Mouse (Mus musculus) liver, embryonic 16.5 days (tissue): ENCODE measurements around the gene Frmd8. TPM values are rescaled to one million over a fixed set of nuclear protein-coding genes. Genes with fewer than 3 reads are reported as not detected.
A peak's percentile ranks its signal among the peaks of the same experiment; 100 is the strongest.

Source experiments
- ATAC-seq: fragments of 200-750 bp; cut with Nextera tagmentation; 2 replicates; pipeline ENCODE4 v1.8.0; 2017; ENCODE audit warnings: low read depth, mild to moderate bottlenecking, moderate number of reproducible peaks, moderate library complexity
- H3K27ac ChIP-seq: fragments of 300-500 bp; sonication (generic); 2 replicates; pipeline ENCODE4 v1.5.1; 2014; ENCODE audit warnings: mild to moderate bottlenecking, low read length
- H3K27me3 ChIP-seq: fragments of 300-500 bp; sonication (generic); 2 replicates; pipeline ENCODE4 v1.6.1; 2014; ENCODE audit warnings: low read depth, low read length, mixed read lengths; ENCODE audit not compliant: control insufficient read depth, insufficient read depth
- H3K36me3 ChIP-seq: fragments of 300-500 bp; sonication (generic); 2 replicates; pipeline ENCODE4 v1.6.1; 2014; ENCODE audit warnings: mild to moderate bottlenecking; ENCODE audit not compliant: control insufficient read depth, insufficient read depth
- H3K4me1 ChIP-seq: fragments of 300-500 bp; sonication (generic); 2 replicates; pipeline ENCODE4 v1.6.1; 2014; ENCODE audit warnings: low read depth, low read length, mixed read lengths; ENCODE audit not compliant: control insufficient read depth
- H3K4me2 ChIP-seq: fragments of 300-500 bp; sonication (generic); 2 replicates; pipeline ENCODE4 v1.6.1; 2014; ENCODE audit warnings: low read depth, low read length, mixed read lengths
- H3K4me3 ChIP-seq: fragments of 300-500 bp; sonication (generic); 2 replicates; pipeline ENCODE4 v1.5.1; 2014; ENCODE audit warnings: low read depth, mild to moderate bottlenecking, low read length
- H3K9ac ChIP-seq: fragments of 300-500 bp; sonication (generic); 2 replicates; pipeline ENCODE4 v1.6.1; 2014; ENCODE audit warnings: low read depth, low read length
- H3K9me3 ChIP-seq: fragments of 300-500 bp; sonication (generic); replicated peaks from 2 replicates; pipeline ENCODE4 v1.6.1; 2016; ENCODE audit warnings: low read length; ENCODE audit not compliant: control insufficient read depth
- WGBS: fragments of 180-500 bp; shearing (Covaris S2); extraction: QIAGEN DNeasy Blood & Tissue Kit; methylation state at CpG from one replicate; pipeline ENCODE4 v1.1.7; 2014; ENCODE audit not compliant: insufficient replicate concordance; 5-methylcytosine and 5-hydroxymethylcytosine counted together
- polyA plus RNA-seq: library from polyadenylated mRNA; unstranded; fragments of >200 nt; fragmentation: Nextera tagmentation; extraction: Ambion mirVana; gene quantifications from 2 replicates; pipeline ENCODE4 v1.2.1, GENCODE M21; 2015

Gene Frmd8
- polyA plus RNA-seq, 1 experiment from 2014 or later: 13.9 TPM

DNA sequence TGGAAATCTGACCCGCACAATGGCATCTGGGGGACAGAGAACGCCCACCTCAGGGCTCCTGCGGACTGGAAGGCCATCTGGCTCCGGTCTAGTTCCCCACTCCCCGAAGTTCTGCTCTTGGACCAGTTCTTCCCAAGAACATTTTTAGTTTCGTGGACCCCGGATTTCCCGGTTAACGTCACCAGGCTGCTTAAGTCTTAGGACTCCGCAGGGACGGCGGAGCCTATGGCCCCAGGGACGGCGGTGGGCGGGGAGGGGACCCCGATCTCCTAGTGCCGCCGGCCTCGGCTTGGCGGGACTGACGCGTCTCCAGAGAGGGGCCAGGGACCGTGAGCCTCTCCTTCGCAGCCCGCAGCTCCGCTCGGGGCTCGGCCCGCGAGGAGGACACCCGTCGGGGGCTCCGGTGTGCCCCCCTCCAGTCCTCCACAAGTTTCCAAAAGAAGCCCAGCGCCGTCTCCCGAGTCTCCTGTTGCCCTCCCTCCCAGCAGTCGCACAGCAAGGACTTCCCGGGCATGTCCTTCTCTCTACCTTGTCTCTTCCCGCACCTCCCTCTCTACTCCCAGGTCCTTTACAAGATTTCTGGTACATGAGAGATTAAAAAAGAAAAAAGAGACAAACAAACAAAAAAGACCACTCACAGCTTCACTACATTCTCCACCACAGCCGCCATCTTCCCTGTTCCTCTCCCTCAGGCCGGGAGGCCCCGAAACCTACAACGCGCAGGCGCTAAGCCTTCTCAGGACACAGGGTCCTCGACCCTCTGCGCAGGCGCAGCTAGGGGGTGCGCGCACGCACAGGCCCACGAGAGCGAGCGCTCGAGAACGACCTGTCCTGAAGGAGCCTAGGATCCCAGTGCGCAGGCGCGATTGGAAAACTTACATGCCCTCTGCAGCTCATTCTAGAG is 37.3 kb upstream of the Frmd8 start:
- Histone ChIP-seq H3K4me1 (peaks cover 32% of the 10 kb centered on the region), H3K27me3 (no peaks in the 10 kb centered on the region), H3K4me2 (peak overlapping the region; percentile 88), H3K36me3 (no peaks in the 10 kb centered on the region), H3K4me3 (peak overlapping the region; percentile 96), H3K9ac (peak overlapping the region; percentile 98), H3K27ac (peak overlapping the region; percentile 90), H3K9me3 (no peaks in the 10 kb centered on the region)
- ATAC-seq: peak; percentile 98
- under 1% methylated on average over 59 of the region's 59 CpGs for WGBS

DNA sequence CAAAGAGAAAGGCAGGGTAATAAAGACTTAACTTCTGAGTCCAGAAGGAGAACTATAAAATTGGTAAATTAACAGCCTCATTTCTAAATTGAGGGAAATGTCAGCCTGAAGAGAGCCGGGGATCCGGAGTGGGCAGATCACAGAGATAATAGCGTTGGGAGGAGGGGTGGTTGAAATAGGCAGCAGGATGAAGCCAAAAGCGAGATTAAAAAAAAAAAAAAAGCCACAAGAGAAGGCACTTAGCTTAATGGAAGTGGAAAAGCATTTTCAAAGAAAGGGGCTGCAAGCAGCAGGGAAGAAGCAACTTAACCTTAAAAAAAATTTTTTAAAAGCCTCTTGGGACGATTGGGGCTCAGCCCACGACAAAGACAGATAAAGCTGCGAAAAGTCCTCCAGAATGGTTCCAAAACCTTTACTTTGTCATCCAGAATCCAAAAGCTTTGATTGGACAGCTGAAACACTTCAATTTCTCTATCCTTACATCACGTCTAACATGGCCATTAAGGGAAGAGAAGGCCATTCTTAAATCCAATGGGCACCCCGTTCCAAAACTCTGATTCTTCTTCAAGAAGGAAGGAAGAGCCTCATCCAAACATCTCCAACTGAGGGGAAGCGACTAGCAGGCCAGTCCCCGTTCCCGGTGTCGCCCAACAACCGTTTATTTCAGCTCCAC is 36.5 kb upstream of the Frmd8 start:
- H3K36me3 ChIP-seq: peaks cover 2% of the 10 kb centered on the region
- peak overlapping the region; percentile 88 for H3K4me2 ChIP-seq
- no peaks in the 10 kb centered on the region for H3K27me3 ChIP-seq
- WGBS: 2% methylated on average over 14 of the region's 14 CpGs
- peak overlapping the region; percentile 90 for H3K27ac ChIP-seq
- no peak for ATAC-seq
- H3K9me3 ChIP-seq: no peaks in the 10 kb centered on the region
- peak overlapping the region; percentile 98 for H3K9ac ChIP-seq
- peak overlapping the region; percentile 96 for H3K4me3 ChIP-seq
- H3K4me1 ChIP-seq: peaks cover 32% of the 10 kb centered on the region

DNA sequence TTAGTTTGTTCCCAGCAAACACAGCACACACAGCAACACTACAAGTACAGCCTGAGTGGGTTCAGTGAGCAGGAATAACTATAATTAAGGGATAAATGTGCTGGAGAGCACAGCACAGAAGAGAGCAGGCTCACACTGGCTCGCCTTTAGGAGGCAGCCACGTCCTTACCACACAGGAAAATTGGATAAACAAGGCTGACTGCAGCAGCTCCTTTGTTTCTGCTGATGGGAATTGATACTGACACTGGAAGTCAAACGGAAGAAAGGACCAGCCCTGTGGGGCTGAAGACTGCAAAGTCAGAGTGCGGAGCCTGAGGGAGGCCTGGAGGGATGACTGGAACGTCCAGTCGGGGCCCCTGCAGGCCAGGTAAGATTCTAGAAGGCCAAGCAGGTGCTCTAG is 35.1 kb upstream of the Frmd8 start:
- ATAC-seq: no peak
- Histone ChIP-seq H3K4me1 (peaks cover 30% of the 10 kb centered on the region), H3K27ac (no peak overlapping the region), H3K9ac (0 out of 2 replicates have a peak overlapping the region, but pooled peaks have one; percentile 4), H3K27me3 (no peaks in the 10 kb centered on the region), H3K4me2 (peak overlapping the region; percentile 88), H3K36me3 (peaks cover 15% of the 10 kb centered on the region), H3K9me3 (no peaks in the 10 kb centered on the region), H3K4me3 (no peak overlapping the region)
- 58% methylated on average over 6 of the region's 6 CpGs for WGBS

DNA sequence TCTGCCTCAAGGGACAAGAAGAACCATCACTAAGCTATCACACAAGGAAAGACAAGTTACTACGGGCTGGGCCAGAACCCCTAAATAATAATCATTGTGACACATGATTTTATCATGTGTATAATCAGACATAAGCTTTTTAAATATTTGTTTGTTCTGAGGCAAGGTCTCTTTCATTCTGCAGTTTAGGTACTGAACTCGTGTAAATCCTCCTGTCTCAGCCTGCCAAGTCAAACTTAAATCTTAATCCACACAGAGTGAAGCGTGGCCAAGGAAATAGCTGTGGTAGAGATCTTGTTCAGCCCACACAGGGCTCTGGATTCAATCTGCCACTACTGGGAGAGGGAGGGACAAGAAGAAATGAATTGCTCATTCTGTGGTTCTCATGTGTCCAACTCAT is 32.2 kb upstream of the Frmd8 start:
- WGBS: 81% methylated on average over 3 of the region's 3 CpGs
- Histone ChIP-seq H3K36me3 (peaks cover 45% of the 10 kb centered on the region), H3K9ac (no peak overlapping the region)

DNA sequence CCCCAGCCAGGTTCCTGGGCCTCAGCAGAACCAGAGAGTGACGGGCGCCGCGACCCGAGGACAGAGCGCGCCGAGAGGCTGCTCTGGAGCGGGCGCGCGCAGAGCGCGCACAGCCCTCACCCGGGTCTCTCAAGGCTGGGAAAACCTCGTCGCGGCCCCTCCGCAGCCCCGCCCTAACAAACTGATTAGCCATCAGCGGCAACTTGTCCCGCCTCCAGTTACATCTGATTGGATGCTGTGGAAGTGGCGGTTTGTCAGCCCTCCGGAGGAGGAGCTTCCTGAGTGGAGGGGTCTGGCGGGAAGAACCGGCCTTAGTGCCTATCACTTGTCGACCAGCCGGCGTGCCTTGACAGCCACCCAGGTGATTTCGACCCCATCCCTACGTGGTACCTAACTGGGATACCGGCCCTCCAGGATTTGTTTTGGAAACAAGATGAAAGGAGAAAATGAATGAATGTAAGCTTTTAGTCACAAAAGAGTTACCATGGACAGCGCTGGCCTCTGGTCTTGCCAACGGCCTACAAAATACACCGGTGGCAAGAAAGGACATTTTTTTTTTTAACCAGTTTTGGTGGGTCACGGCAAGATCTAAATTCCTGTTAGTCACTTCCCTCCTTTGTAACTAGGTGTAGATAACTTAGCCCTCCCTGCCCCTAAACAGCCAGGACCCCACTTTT is 19.1 kb upstream of the Frmd8 start, which contains the start of gene Tigd3:
Gene Tigd3 (minus strand): TSS at position 148 of the 677 bp plus-strand sequence.
- Histone ChIP-seq H3K9ac (peak within 1 kb of the TSS; percentile 88), H3K4me3 (peak within 1 kb of the TSS; percentile 74), H3K36me3 (peaks cover 16% of the 10 kb centered on the region), H3K9me3 (no peaks in the 10 kb centered on the region), H3K4me1 (peaks cover 15% of the 10 kb centered on the region), H3K27ac (peak within 1 kb of the TSS; percentile 75), H3K27me3 (peaks cover 12% of the 10 kb centered on the region), H3K4me2 (peak within 1 kb of the TSS; percentile 98)
- ATAC-seq: peak; percentile 96
- WGBS: 3% methylated on average over 36 of the region's 36 CpGs

More for the DNA sequence above, 32.2 kb upstream of the Frmd8 start:
- no peak overlapping the region for H3K4me3 ChIP-seq
- no peaks in the 10 kb centered on the region for H3K9me3 ChIP-seq
- peaks cover 19% of the 10 kb centered on the region for H3K4me1 ChIP-seq
- no peaks in the 10 kb centered on the region for H3K27me3 ChIP-seq
- no peak for ATAC-seq
- no peak overlapping the region for H3K27ac ChIP-seq
- H3K4me2 ChIP-seq: no peak overlapping the region

DNA sequence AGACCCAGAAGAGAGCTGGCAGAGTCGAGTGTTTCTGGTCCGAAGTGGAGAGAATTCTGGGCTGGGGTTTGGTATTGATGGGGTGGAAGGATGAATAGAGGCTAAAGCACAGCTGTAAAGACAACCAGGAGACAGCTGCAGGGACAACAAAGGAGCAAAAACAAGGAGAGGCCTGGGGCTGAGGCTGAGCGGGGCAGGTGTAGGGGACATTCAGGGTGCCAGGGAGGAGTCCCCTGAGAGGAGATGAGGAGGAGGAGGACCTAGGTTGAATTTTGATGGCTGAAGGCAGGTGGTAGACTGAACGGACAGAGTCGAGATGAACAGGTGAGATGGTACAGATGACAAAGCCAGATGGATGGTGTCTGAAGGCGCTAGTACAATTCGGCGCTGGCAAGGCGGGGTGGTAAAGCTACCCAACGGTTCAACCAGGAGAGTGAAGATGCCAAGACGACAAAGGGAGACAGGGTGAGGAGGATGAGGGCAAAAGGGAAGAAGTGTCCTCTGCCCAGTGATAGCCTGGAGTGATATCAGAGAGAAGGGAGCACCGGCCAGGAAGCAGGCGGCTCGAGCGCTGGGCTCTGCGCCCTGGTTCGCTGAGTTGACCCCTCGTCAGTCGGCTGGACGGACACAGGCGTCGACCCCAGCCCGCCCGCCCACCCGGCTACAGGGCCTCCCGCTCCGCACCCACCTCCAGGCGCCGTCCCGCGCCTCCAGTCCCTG is 18.4 kb upstream of the Frmd8 start:
- Histone ChIP-seq H3K27me3 (peaks cover 12% of the 10 kb centered on the region), H3K9ac (peak overlapping the region; percentile 88), H3K4me2 (peak overlapping the region; percentile 98), H3K9me3 (no peaks in the 10 kb centered on the region), H3K4me1 (peaks cover 15% of the 10 kb centered on the region), H3K4me3 (peak overlapping the region; percentile 74), H3K27ac (peak overlapping the region; percentile 75), H3K36me3 (peaks cover 11% of the 10 kb centered on the region)
- 9% methylated on average over 31 of the region's 31 CpGs for WGBS
- ATAC-seq: peak; percentile 26

DNA sequence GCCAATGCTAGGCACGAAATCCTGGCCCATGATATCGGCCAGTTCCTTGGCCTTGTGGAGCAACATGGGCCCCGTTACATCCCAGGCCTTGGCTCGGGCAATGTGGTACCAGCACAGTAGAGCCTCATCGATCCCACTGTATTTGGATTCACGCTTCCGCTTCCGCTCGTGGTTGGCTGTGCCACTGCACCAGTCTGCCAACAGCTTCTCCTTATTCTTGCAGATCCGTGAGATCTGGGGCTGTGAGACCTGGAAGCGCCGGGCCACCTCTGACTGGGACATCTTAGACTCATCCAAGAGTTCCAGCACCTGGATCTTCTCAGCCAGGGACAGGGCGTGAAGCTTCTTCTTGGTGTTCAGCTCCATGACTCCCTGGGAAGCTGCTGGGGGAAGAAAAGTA is 17.7 kb upstream of the Frmd8 start:
- Histone ChIP-seq H3K27ac (no peak overlapping the region), H3K4me1 (peaks cover 15% of the 10 kb centered on the region), H3K9me3 (no peaks in the 10 kb centered on the region), H3K4me2 (peak overlapping the region; percentile 98; the same call in 1 of the 2 replicates), H3K36me3 (peaks cover 9% of the 10 kb centered on the region), H3K27me3 (peaks cover 12% of the 10 kb centered on the region), H3K9ac (no peak overlapping the region), H3K4me3 (no peak overlapping the region; the same call in 1 of the 2 replicates)
- WGBS: 92% methylated on average over 13 of the region's 13 CpGs
- ATAC-seq: no peak

DNA sequence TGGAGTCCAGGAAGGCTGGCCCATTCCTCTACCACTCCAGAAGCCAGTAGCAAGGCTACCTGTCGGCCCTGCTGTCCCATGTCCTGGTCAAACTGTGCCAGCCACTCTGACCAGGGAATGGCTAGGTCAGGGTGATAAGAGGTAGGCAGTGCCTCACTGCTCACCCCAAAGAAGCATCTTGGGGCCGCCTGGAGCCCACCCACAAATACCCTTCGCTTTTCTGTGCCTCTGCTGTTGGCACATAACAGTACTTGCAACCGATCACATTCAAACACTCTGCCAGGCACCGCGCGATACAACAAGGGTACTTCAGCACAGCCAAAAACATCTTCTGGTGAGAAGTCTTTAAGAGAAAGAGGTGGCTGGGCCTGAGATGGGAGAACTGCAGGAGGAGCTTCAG is 17.2 kb upstream of the Frmd8 start:
- Histone ChIP-seq H3K9ac (no peak overlapping the region), H3K36me3 (peaks cover 9% of the 10 kb centered on the region), H3K27ac (no peak overlapping the region), H3K9me3 (no peaks in the 10 kb centered on the region), H3K27me3 (peaks cover 12% of the 10 kb centered on the region), H3K4me3 (no peak overlapping the region), H3K4me1 (peaks cover 17% of the 10 kb centered on the region), H3K4me2 (no peak overlapping the region)
- 88% methylated on average over 7 of the region's 7 CpGs for WGBS
- no peak for ATAC-seq
